Mouse (Mus musculus): ENCODE results near the gene Rplp0. TPM values are rescaled to one million over a fixed set of nuclear protein-coding genes. Genes with fewer than 3 reads are reported as not detected.

Gene Rplp0
- 493 and 494 TPM in 2 replicates for polyA plus RNA-seq (2012; rRNA removed)

DNA sequence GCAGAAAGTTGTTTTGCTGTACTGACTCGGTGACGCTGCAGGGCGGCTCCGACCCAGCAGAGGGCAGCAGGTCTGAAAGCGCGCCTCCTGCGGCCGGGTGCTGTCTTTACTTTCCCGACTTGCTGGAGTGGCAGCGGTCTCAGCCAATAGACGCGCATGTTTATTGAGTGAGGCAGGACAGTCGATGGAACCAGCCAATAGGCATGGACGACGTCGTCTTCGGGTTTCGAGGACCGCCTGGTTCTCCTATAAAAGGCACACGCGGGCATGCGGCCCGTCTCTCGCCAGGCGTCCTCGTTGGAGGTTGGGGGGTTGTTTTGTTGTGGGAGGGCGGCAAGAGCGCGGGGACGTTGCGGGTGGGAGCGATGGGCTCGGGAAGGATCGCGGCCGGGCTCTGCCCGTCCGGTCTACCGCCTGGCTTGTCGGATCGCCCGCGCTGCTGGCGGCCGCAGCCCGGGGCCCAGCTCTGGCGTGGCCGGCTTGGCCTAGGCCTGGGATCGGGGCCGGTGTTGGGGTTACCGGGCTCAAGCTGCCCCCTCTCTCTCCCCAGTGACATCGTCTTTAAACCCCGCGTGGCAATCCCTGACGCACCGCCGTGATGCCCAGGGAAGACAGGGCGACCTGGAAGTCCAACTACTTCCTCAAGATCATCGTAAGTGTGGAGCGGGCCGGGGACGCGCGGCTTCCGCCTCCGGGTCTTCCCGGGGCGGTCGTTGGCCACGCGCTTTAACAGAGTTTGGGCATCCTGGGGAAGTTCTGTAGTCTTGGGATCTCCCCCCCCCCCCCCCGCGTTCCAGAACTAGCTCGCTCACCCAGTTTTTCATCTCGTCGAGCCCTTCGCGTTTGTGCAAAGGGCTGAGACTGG, at the start of gene Rplp0:
Rplp0 (plus strand) TSS at position 231 of the 865 bp plus-strand sequence.
- peaks cover 1% of the 10 kb centered on the region; the same call in 1 of the 2 replicates for H3K4me1 ChIP-seq (ENCODE audit: control insufficient read depth, insufficient read depth, low read length)
- peak within 1 kb of the TSS; percentile 30 for H3K27ac ChIP-seq (ENCODE audit: insufficient read depth, low read length)
- peak within 1 kb of the TSS; percentile 46 for H3K4me3 ChIP-seq (ENCODE audit: insufficient read depth, low read length)
- TF ChIP-seq CTCF (IDR thresholded peaks at IDR 0.05; ENCODE audit: extremely low read depth, insufficient read depth, low read length) (peak; percentile 86), POLR2A (IDR thresholded peaks at IDR 0.05; ENCODE audit: extremely low read depth, insufficient read depth, low read length) (peak; percentile 99)

DNA sequence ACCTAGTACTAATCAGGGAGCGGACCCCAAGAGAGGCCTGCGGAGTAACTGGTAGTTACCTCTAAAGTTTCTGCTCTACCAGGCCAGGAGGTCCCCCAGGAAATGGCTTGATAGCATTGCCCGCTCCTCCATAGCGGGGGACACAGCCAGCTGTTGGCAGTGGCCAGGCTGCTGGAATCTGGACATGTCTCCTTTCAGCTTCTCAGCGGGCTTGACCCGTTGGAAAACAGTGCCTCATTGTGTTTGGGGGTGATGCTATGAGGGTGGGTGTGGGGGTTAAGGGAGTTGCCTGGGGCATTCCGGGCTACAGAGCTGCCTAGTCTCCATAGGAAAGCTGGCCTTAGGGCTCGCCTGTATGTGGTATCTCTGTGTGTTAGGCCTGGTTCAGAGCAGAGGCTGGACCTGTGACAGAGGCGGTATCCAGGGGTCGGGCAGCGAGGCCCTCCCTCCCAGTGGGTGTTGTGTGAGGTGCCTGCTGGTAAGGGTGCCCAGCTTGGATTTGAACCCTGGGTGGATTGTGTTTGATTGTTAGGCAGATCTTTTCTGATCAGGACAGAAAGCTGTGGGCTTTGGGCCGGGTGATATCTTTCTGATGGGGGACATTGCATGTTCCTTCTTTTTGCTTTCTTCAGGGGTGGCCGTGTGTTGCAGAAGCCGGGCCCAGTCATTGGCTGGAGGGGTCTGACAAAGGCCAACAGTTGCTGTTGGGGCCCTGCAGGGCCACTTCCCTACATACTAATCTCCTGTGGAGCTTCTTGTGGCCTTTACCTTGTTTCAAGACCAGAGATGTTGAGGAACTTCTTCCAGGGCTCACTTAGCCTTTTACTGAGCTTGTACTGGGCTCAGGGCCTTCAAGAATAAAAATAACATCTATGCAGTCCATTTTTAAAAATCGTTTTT, 49.2 kb upstream of the Rplp0 start:
- peaks cover 6% of the 10 kb centered on the region for H3K4me1 ChIP-seq (ENCODE audit: control insufficient read depth, insufficient read depth, low read length)
- TF ChIP-seq CTCF (IDR thresholded peaks at IDR 0.05; ENCODE audit: extremely low read depth, insufficient read depth, low read length), result no peak
- no peak for TF ChIP-seq POLR2A (IDR thresholded peaks at IDR 0.05; ENCODE audit: extremely low read depth, insufficient read depth, low read length)
- H3K27ac ChIP-seq (ENCODE audit: insufficient read depth, low read length), result peak overlapping the region; percentile 84
- H3K4me3 ChIP-seq (ENCODE audit: insufficient read depth, low read length), result no peak overlapping the region

- H3K4me3 ChIP-seq (ENCODE audit: insufficient read depth, low read length), result no peak overlapping the region
- no peak for TF ChIP-seq POLR2A (IDR thresholded peaks at IDR 0.05; ENCODE audit: extremely low read depth, insufficient read depth, low read length)
- TF ChIP-seq CTCF (IDR thresholded peaks at IDR 0.05; ENCODE audit: extremely low read depth, insufficient read depth, low read length), result no peak
- no peak overlapping the region for H3K27ac ChIP-seq (ENCODE audit: insufficient read depth, low read length)
- peaks cover 6% of the 10 kb centered on the region for H3K4me1 ChIP-seq (ENCODE audit: control insufficient read depth, insufficient read depth, low read length)
These were observed 46.9 kb upstream of the Rplp0 start for GRCm38 (mm10) chr5:115512375-115512774.

GRCm38 (mm10) chr5:115513246-115513645, 46.0 kb upstream of the Rplp0 start:
- H3K4me3 ChIP-seq (ENCODE audit: insufficient read depth, low read length), result no peak overlapping the region
- no peak for TF ChIP-seq POLR2A (IDR thresholded peaks at IDR 0.05; ENCODE audit: extremely low read depth, insufficient read depth, low read length)
- no peak overlapping the region for H3K27ac ChIP-seq (ENCODE audit: insufficient read depth, low read length)
- peaks cover 6% of the 10 kb centered on the region for H3K4me1 ChIP-seq (ENCODE audit: control insufficient read depth, insufficient read depth, low read length)

- no peak for TF ChIP-seq CTCF (IDR thresholded peaks at IDR 0.05; ENCODE audit: extremely low read depth, insufficient read depth, low read length)
- TF ChIP-seq POLR2A (IDR thresholded peaks at IDR 0.05; ENCODE audit: extremely low read depth, insufficient read depth, low read length), result no peak
These were observed 45.5 kb upstream of the Rplp0 start for GRCm38 (mm10) chr5:115513721-115514120.

DNA sequence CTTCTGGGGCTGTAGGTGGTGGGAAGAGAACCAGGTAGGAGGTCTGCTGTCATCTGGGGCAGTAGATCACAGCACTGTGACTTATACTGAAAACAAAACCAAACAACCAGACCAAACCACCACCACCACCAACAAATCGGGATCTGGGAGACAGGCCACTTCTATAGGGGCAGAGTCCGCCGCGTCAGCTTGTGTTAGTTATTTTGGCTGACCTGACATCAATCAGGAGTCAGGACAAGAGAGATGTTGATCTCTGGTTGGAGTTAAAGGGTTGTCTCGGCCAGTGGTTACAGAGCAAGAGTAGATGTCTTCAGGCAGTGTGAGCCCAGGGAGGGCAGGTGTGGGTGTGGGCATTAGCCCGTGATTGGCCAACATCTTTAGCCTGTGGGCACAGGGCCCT, 44.9 kb upstream of the Rplp0 start:
- Histone ChIP-seq H3K27ac (ENCODE audit: insufficient read depth, low read length) (peak overlapping the region; percentile 80), H3K4me1 (ENCODE audit: control insufficient read depth, insufficient read depth, low read length) (peaks cover 5% of the 10 kb centered on the region), H3K4me3 (ENCODE audit: insufficient read depth, low read length) (no peak overlapping the region)
- TF ChIP-seq CTCF (IDR thresholded peaks at IDR 0.05; ENCODE audit: extremely low read depth, insufficient read depth, low read length), result no peak
- TF ChIP-seq POLR2A (IDR thresholded peaks at IDR 0.05; ENCODE audit: extremely low read depth, insufficient read depth, low read length), result no peak

More at GRCm38 (mm10) chr5:115513721-115514120, 45.5 kb upstream of the Rplp0 start:
- peaks cover 5% of the 10 kb centered on the region for H3K4me1 ChIP-seq (ENCODE audit: control insufficient read depth, insufficient read depth, low read length)
- H3K4me3 ChIP-seq (ENCODE audit: insufficient read depth, low read length), result no peak overlapping the region
- no peak overlapping the region for H3K27ac ChIP-seq (ENCODE audit: insufficient read depth, low read length)

GRCm38 (mm10) chr5:115514896-115515587, 44.2 kb upstream of the Rplp0 start:
- Histone ChIP-seq H3K4me1 (ENCODE audit: control insufficient read depth, insufficient read depth, low read length) (peaks cover 5% of the 10 kb centered on the region), H3K27ac (ENCODE audit: insufficient read depth, low read length) (peak overlapping the region; percentile 80), H3K4me3 (ENCODE audit: insufficient read depth, low read length) (no peak overlapping the region)
- no peak for TF ChIP-seq CTCF (IDR thresholded peaks at IDR 0.05; ENCODE audit: extremely low read depth, insufficient read depth, low read length)
- TF ChIP-seq POLR2A (IDR thresholded peaks at IDR 0.05; ENCODE audit: extremely low read depth, insufficient read depth, low read length), result no peak

DNA sequence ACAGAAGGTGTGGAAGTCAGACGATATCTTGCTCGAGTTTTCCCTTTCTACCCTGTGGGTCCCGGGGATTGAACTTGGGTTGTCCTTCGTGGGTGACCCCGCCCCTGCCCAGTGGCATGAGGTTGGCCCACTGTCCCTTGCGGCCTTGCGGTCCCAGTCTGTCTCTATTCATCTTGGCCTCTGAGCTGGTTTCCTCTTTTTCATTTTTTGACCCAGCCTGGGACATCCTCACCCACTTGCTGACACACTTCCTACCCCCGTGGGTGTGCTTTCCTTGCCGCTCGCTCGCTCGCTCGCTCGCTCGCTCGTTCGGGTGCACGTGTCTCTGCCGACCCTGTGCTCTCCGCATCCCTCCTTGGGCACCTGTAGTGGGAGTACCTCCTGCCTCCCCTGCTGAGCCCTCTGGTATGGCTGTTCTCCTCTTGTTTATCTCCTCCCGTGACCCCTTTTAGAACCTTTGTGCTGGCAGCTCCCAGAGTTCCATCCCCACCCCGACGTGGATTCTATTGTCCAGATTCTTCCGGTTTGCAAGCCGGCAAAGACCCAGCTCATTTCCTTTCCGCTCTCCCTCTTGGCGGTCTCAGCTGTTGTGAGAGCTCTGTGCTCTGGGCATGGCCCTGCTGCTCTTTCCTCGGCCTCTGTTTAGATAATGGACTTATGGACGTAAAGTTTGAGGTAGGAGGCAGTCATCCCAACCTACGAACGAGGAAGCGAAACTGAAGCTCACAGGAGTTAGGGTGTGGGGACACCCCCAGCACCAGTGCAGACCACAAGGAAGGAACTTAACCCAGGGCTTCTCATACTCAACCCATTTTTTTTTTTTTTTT, 43.0 kb upstream of the Rplp0 start:
- H3K4me3 ChIP-seq (ENCODE audit: insufficient read depth, low read length), result no peak overlapping the region
- H3K4me1 ChIP-seq (ENCODE audit: control insufficient read depth, insufficient read depth, low read length), result peaks cover 5% of the 10 kb centered on the region
- no peak for TF ChIP-seq POLR2A (IDR thresholded peaks at IDR 0.05; ENCODE audit: extremely low read depth, insufficient read depth, low read length)
- TF ChIP-seq CTCF (IDR thresholded peaks at IDR 0.05; ENCODE audit: extremely low read depth, insufficient read depth, low read length), result no peak
- peak overlapping the region; percentile 44; the same call in 1 of the 2 replicates for H3K27ac ChIP-seq (ENCODE audit: insufficient read depth, low read length)
